Mouse (Mus musculus) cerebellum, postnatal 4 days (tissue): ENCODE results near the gene Mink1.
"Not testable (repeated sequence)": the region's sequence is repeated elsewhere in the genome, so short reads cannot be mapped to it uniquely, and the experiment has no call there.

ENCODE experiments used
- DNase-seq, 2 experiments: peaks; one replicate each; pipeline ENCODE4 v3.0.0; 2022; ENCODE audit warnings: low spot score in 2 of 2, mixed read lengths in 1 of 2

The Mink1 gene

GRCm38 (mm10) chr11:70562287-70562994 is at the start of gene Mink1:
Gene Mink1, plus strand, starts transcription at chr11:70562881.
- DNase-seq = peak; percentile 66 to 88

GRCm38 (mm10) chr11:70513520-70513919 is 49.2 kb upstream of the Mink1 start:
- no peak for DNase-seq

- no peak for DNase-seq
Measured at GRCm38 (mm10) chr11:70514288-70514687, 48.4 kb upstream of the Mink1 start, which contains the start of gene Vmo1. Gene Vmo1, minus strand, starts transcription at chr11:70514616.

GRCm38 (mm10) chr11:70516352-70516751 is 46.3 kb upstream of the Mink1 start:
- DNase-seq = peak in 1 of 2 experiments; percentile 33

GRCm38 (mm10) chr11:70518436-70518835 is 44.2 kb upstream of the Mink1 start:
- DNase-seq = no peak

GRCm38 (mm10) chr11:70518923-70519322 is 43.8 kb upstream of the Mink1 start, which contains the start of gene Gltpd2:
Gene Gltpd2, plus strand, starts transcription at chr11:70519196.
- DNase-seq = no peak

GRCm38 (mm10) chr11:70520178-70520769 is 42.4 kb upstream of the Mink1 start:
- peak in 1 of 2 experiments; percentile 32 for DNase-seq

GRCm38 (mm10) chr11:70523306-70523989 is 39.2 kb upstream of the Mink1 start:
- not testable (repeated sequence) for DNase-seq

GRCm38 (mm10) chr11:70524782-70525181 is 37.9 kb upstream of the Mink1 start:
- no peak for DNase-seq

GRCm38 (mm10) chr11:70525184-70525678 is 37.5 kb upstream of the Mink1 start, which contains the start of gene Psmb6:
Gene Psmb6, plus strand, starts transcription at chr11:70525367.
- DNase-seq = peak; percentile 65 to 85

GRCm38 (mm10) chr11:70525726-70526125 is 37.0 kb upstream of the Mink1 start:
- DNase-seq = no peak

GRCm38 (mm10) chr11:70526211-70526610 is 36.5 kb upstream of the Mink1 start:
- no peak for DNase-seq

GRCm38 (mm10) chr11:70528610-70529009 is 34.1 kb upstream of the Mink1 start:
- no peak for DNase-seq

GRCm38 (mm10) chr11:70531065-70531464 is 31.6 kb upstream of the Mink1 start:
- DNase-seq = not testable (repeated sequence)

- DNase-seq = no peak
Measured at GRCm38 (mm10) chr11:70532839-70533238, 29.8 kb upstream of the Mink1 start, which contains the start of gene Gm40193. Gene Gm40193, minus strand, starts transcription at chr11:70532939.

GRCm38 (mm10) chr11:70539423-70539822 is 23.3 kb upstream of the Mink1 start:
- DNase-seq = no peak

GRCm38 (mm10) chr11:70539877-70540587 is 22.6 kb upstream of the Mink1 start, which contains the start of gene Pld2:
Gene Pld2, plus strand, starts transcription at chr11:70540064.
- DNase-seq = peak; percentile 71 to 74

- no peak for DNase-seq
Measured at GRCm38 (mm10) chr11:70540928-70541327, 21.8 kb upstream of the Mink1 start.

- peak in 1 of 2 experiments; percentile 18 for DNase-seq
Measured at GRCm38 (mm10) chr11:70541415-70541814, 21.3 kb upstream of the Mink1 start.

- DNase-seq = no peak
Measured at GRCm38 (mm10) chr11:70544496-70544895, 18.2 kb upstream of the Mink1 start.

GRCm38 (mm10) chr11:70551526-70551925 is 11.2 kb upstream of the Mink1 start:
- no peak for DNase-seq
